Mouse (Mus musculus) c-Kit-positive CD71-negative TER-119-negative erythroid progenitor cells, embryonic 14.5 days (primary cell): Measurements from ENCODE around the gene Fryl.
A peak's percentile ranks its signal among the peaks of the same experiment; 100 is the strongest.
"Not testable (repeated sequence)": the region's sequence is repeated elsewhere in the genome, so short reads cannot be mapped to it uniquely, and the experiment has no call there.

Experiments
- DNase-seq: peaks from one replicate; pipeline ENCODE4 v3.0.0-alpha.2; 2013; ENCODE audit warnings: low read depth

The Fryl gene

DNA sequence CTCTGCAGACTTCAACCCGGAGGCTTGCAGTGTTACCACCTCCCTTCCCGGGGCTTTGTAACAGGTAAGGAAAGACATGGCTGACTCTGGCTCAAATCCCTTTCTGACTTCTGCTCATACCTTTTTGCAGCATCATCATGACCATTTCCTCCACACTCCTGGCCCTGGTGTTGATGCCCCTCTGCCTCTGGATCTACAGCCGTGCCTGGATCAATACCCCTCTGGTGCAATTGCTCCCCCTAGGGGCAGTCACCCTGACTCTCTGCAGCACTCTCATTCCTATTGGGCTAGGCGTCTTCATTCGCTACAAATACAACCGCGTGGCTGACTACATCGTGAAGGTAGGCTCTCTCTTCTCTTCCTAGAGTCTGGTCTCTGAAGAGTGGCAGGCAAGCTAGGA, 248.2 kb downstream of the Fryl start:
- DNase-seq = not testable (repeated sequence)

GRCm38 (mm10) chr5:73007582-73007959, 248.8 kb downstream of the Fryl start:
- no peak for DNase-seq

DNA sequence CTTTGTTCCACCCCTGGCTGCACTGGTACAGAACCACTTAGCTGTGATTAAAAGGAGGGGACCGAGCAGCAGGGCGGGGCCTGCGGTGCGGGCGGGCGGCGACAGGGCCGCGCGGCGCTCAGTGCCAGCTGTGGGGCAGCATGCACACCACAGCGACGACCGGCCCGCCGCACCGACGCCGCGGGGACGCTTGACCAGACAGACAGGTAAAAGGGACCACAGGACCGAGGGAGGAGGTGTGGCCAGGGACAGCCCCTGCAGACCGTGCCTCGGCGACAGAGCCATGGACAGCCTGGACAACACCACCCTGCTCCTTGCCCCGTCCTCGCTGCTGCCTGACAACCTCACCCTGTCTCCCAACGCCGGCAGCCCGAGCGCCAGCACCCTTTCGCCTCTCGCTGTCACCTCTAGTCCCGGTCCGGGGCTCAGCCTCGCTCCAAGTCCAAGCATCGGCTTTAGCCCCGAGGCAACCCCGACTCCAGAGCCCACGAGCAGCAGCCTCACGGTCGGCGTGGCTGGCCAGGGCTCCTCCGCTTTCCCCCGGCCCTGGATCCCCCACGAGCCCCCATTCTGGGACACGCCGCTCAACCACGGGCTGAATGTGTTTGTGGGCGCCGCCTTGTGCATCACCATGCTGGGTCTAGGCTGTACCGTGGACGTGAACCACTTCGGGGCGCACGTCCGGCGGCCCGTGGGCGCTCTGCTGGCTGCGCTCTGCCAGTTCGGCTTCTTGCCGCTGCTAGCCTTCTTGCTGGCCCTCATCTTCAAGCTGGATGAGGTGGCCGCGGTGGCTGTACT, 249.4 kb downstream of the Fryl start, which contains the start of gene Slc10a4:
Slc10a4 (plus strand) TSS at position 100 of the 798 bp plus-strand sequence.
- DNase-seq = no peak

- no peak for DNase-seq
These were observed 252.4 kb downstream of the Fryl start for GRCm38 (mm10) chr5:73004046-73004445.

DNA sequence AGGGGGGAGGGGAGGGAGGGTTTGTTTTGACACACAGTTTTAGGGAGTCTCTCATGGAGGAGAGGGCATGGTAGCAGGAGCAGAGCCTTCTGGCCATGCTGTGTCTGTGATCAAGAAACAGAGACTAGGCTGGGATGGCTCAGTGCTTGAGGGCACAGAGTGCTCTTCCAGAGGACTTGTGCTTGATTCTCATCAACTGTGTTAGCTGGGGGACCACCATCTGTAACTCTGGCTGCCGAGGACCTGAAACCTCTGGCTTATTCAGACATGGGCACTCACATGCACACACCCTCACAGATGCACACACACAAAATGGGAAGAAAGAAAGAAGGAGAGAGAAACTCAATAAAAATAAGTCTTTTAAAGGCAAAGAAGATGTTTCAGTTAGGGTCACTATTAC, 257.9 kb downstream of the Fryl start:
- not testable (repeated sequence) for DNase-seq

GRCm38 (mm10) chr5:72995379-72995778, 261.0 kb downstream of the Fryl start:
- no peak for DNase-seq

DNA sequence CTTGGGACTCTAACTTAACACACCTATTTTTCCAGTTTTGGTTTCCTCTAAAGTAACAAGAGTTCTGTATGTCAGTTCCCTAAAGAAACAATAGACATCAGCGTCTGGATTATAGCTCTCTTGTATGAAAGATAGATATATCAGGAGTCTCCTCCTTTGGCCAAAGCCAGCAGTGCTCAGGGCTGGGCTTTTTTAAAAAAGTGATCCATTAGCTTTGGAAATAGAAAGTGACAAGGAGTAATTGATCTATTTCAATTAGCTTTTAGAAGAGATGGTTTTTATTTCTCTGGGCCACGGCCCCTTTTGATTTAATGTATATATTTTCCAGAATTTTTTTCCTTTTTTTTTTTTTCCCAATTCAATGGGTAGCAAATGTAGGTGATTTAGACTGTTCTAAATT, 261.5 kb downstream of the Fryl start:
- DNase-seq = no peak

GRCm38 (mm10) chr5:72994424-72994823, 262.0 kb downstream of the Fryl start:
- DNase-seq = no peak

GRCm38 (mm10) chr5:72992474-72992873, 263.9 kb downstream of the Fryl start:
- no peak for DNase-seq

DNA sequence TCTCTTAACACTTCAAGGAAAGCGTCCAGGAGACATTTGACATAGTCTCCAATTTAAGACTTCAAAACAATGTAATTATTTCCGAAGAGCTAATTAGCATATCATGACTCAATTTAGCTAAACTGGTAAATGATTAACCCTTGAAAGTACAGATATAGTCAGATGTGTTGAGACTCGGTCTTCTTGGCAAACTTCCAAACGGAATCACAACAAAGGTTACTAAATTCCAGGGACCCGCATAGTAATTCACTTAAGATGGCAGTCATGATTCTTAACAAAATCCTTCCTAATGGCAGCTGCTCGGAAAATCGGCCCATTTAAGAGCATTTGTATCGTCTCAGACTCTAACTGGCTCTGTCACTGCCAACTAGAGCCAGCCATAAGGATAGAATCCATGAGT, 266.7 kb downstream of the Fryl start:
- DNase-seq = no peak

- DNase-seq = no peak
These were observed 268.6 kb downstream of the Fryl start for GRCm38 (mm10) chr5:72987786-72988185.

DNA sequence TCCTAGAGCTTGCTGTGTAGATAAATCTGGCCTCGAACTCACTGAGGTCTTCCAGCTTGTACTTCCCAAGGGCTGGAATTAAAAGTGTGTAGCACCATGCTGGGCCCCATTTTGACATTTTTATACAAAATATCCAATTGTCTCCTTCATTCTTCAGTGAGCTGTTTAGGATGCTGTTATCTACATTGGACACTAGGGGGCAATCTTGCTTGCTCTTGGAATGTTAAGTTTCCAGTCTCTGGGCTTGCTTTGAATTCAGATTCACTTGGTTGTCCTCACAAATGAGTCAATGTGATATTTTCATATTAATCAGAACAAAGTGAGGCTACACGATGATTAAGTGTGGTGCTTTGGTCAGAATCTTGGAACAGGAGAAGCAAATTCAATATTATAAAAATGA, 272.3 kb downstream of the Fryl start:
- peak; percentile 25 for DNase-seq

- no peak for DNase-seq
These were observed 279.9 kb downstream of the Fryl start for GRCm38 (mm10) chr5:72976539-72976938.

- DNase-seq = no peak
These were observed 280.4 kb downstream of the Fryl start for GRCm38 (mm10) chr5:72975996-72976395.

GRCm38 (mm10) chr5:72974602-72975001, 281.8 kb downstream of the Fryl start, which contains the start of gene Gm10135:
Gene Gm10135 (minus strand): TSS chr5:72974702.
- no peak for DNase-seq

- DNase-seq = no peak
These were observed 283.5 kb downstream of the Fryl start for GRCm38 (mm10) chr5:72972934-72973333.

DNA sequence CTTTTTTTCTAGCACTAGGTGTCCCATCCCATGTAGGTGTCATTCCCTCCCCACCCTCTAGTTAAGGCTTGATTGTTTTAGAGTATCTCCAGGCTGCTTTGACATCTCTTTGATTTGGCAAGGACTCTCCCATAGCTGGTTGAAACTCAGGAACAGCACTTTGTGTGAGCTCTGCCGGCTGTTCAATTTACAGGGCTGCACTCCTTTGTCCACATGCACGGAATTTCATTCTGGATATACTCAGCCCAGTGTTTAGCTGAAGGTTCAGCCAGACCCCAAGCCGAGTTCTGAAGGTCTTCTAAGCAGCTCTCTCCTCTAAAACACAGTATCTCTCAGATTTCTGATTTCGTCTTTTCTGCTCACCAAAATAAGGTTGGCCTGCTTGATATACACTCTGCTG, 284.0 kb downstream of the Fryl start:
- DNase-seq = no peak
